Mouse (Mus musculus): ENCODE results near the gene Pla2g1b. TPM values are rescaled to one million over a fixed set of nuclear protein-coding genes. Genes with fewer than 3 reads are reported as not detected.

Gene Pla2g1b
- polyA plus RNA-seq (2014; fragmentation: Nextera tagmentation; extraction: Ambion mirVana): not detected in 2 replicates

DNA sequence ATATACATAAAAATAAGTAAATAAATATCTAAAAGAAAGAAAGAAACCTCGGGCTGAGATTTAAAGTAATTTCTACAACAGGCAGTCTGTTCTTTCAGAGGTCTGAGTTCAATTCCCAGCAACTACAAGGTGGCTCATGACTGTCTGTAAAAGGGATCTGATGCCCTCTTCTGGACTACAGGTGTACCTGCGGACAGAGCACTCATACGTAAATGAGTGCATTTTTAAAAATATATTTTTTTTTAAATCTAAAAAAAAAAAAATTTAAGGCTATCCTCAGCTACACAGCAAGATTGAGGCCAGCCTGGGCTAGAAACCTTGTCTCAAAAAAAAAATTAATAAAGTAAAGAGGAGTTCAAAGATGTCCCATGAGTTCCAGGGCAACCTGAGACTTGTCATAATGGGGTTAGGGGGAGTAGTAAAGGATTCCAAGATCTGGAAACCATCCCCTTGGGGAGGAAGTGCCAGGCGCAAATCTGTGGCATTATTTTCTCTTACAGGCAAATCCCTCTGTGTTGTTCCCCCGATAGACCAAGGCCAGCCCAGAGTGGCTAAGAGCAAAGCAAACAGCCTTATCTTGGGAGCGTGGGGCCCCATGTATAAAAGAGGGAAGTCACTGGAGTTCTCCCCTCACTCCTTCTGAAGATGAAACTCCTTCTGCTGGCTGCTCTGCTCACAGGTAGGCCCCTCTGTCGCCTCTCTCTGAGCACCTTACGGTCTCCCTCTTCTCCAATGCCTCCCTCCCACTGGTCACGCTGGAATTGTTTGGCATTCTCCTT lies at the start of gene Pla2g1b:
Pla2g1b (plus strand) TSS at position 621 of the 779 bp plus-strand sequence.
- DNase-seq (ENCODE audit: low spot score): no peak
- ATAC-seq (ENCODE audit: insufficient read depth, low FRiP score, low TSS enrichment): no peak
- H3K27me3 ChIP-seq (ENCODE audit: control insufficient read depth, insufficient read depth, low read length): no peaks in the 10 kb centered on the region
- no peak within 1 kb of the TSS for H3K27ac ChIP-seq (ENCODE audit: low read depth, low read length)
- H3K4me3 ChIP-seq (ENCODE audit: low read depth, low read length): no peak within 1 kb of the TSS
- H3K9me3 ChIP-seq (ENCODE audit: control insufficient read depth, low read length): no peaks in the 10 kb centered on the region
- no peaks in the 10 kb centered on the region for H3K36me3 ChIP-seq (ENCODE audit: control insufficient read depth, insufficient read depth, low read length)
- no peak within 1 kb of the TSS for H3K4me2 ChIP-seq (ENCODE audit: low read depth)
- H3K4me1 ChIP-seq (ENCODE audit: control insufficient read depth, insufficient read depth, low read length): 0 out of 2 replicates have a peak, but pooled peaks cover under 1% of the 10 kb centered on the region
- H3K9ac ChIP-seq (ENCODE audit: low read length): no peak within 1 kb of the TSS
- 54% methylated on average over 9 of the region's 9 CpGs for WGBS

DNA sequence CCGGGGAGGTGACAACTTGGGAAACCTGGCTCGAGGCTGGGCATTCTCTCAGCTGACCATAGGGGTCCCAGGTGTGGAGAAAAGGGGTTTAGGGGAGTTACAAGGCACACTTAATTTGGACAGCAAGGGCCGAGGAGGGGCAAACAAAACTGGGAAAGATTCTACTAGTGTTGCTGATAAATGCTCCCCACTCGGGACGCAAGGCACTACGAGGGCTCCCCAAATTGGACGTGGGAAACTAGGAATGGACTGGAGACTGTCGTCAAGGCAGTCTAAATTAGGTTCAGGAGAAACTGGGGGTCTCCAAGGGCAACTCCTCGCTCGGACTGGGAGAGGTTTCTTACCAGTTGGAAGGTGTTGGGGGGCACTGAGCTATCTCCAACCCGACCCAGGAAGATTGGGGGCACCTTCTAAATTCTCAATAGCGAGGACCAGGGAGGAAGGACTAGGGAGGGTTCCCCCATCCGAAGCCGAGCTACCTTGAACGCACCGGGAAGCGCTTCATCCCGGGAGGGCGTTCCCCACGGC lies 37.2 kb upstream of the Pla2g1b start:
- peak overlapping the region; percentile 100 for H3K9ac ChIP-seq (ENCODE audit: low read length)
- no peaks in the 10 kb centered on the region for H3K27me3 ChIP-seq (ENCODE audit: control insufficient read depth, insufficient read depth, low read length)
- H3K4me3 ChIP-seq (ENCODE audit: low read depth, low read length): peak overlapping the region; percentile 100
- no peaks in the 10 kb centered on the region for H3K9me3 ChIP-seq (ENCODE audit: control insufficient read depth, low read length)
- peak overlapping the region; percentile 100 for H3K27ac ChIP-seq (ENCODE audit: low read depth, low read length)
- H3K4me1 ChIP-seq (ENCODE audit: control insufficient read depth, insufficient read depth, low read length): peaks cover 28% of the 10 kb centered on the region
- no peaks in the 10 kb centered on the region; the same call in none of the 2 replicates for H3K36me3 ChIP-seq (ENCODE audit: control insufficient read depth, insufficient read depth, low read length)
- WGBS: 1% methylated on average over 20 of the region's 20 CpGs
- H3K4me2 ChIP-seq (ENCODE audit: low read depth): peak overlapping the region; percentile 97
- ATAC-seq (ENCODE audit: insufficient read depth, low FRiP score, low TSS enrichment) (no peak), DNase-seq (ENCODE audit: low spot score) (no peak)

- Histone ChIP-seq H3K4me2 (ENCODE audit: low read depth) (peak within 1 kb of the TSS; percentile 97), H3K9ac (ENCODE audit: low read length) (peak within 1 kb of the TSS; percentile 100), H3K36me3 (ENCODE audit: control insufficient read depth, insufficient read depth, low read length) (no peaks in the 10 kb centered on the region; the same call in none of the 2 replicates), H3K4me1 (ENCODE audit: control insufficient read depth, insufficient read depth, low read length) (peaks cover 35% of the 10 kb centered on the region), H3K27ac (ENCODE audit: low read depth, low read length) (peak within 1 kb of the TSS; percentile 100), H3K9me3 (ENCODE audit: control insufficient read depth, low read length) (no peaks in the 10 kb centered on the region), H3K4me3 (ENCODE audit: low read depth, low read length) (peak within 1 kb of the TSS; percentile 100), H3K27me3 (ENCODE audit: control insufficient read depth, insufficient read depth, low read length) (no peaks in the 10 kb centered on the region)
- peak; percentile 69 for ATAC-seq (ENCODE audit: insufficient read depth, low FRiP score, low TSS enrichment)
- under 1% methylated on average over 31 of the region's 117 CpGs for WGBS
- peak; percentile 80 for DNase-seq (ENCODE audit: low spot score)
These were observed 36.5 kb upstream of the Pla2g1b start, which contains the start of gene Msi1 for GRCm38 (mm10) chr5:115429359-115430186. Msi1 (plus strand) TSS chr5:115429599.

GRCm38 (mm10) chr5:115430187-115430960 lies 35.7 kb upstream of the Pla2g1b start:
- Histone ChIP-seq H3K9ac (ENCODE audit: low read length) (peak overlapping the region; percentile 100), H3K4me1 (ENCODE audit: control insufficient read depth, insufficient read depth, low read length) (peaks cover 43% of the 10 kb centered on the region), H3K4me3 (ENCODE audit: low read depth, low read length) (peak overlapping the region; percentile 100), H3K4me2 (ENCODE audit: low read depth) (peak overlapping the region; percentile 97), H3K9me3 (ENCODE audit: control insufficient read depth, low read length) (no peaks in the 10 kb centered on the region), H3K36me3 (ENCODE audit: control insufficient read depth, insufficient read depth, low read length) (no peaks in the 10 kb centered on the region; the same call in none of the 2 replicates), H3K27me3 (ENCODE audit: control insufficient read depth, insufficient read depth, low read length) (no peaks in the 10 kb centered on the region), H3K27ac (ENCODE audit: low read depth, low read length) (peak overlapping the region; percentile 100)
- ATAC-seq (ENCODE audit: insufficient read depth, low FRiP score, low TSS enrichment): no peak
- WGBS: under 1% methylated on average over 50 of the region's 73 CpGs
- DNase-seq (ENCODE audit: low spot score): peak; percentile 35

DNA sequence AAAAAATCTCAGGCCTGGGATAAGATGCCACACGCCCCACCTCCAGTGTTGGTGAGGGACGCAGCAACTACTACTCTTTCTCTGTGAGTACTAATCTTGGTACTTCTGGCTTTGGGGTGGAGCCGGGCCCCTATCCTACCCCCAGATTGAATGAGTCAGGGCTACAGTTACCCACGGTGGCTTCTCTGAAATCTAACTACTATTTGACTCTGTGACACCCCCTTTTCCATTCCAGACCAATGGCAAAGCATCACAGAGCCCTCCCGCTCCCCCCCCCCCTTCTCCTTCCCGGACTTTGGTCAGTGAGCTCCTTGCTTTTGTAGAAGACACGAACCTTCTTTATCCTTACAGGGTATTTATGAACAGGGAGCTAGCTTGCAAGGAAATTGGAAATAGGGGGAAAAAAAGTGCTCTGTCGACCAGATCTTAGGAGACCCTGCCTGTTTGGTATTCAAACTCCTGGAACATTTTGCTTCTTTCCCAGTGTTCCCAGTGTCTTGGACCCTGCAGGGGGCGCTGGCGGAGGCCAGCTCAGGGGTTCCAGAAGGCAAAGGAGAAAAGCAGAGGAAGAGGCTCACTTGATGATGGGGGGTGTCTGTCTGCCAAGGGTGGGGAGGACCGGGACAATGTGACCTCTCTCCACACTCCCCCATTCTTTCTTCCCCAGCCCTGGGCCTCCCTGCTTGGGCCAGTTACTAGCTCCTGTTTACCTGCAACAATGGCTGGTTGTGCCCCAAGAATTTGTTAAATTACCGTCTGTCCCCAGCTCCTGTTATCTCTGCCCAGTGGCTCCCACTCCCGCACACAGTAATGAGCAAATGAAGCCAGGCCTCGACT lies 34.8 kb upstream of the Pla2g1b start:
- peaks cover 52% of the 10 kb centered on the region for H3K4me1 ChIP-seq (ENCODE audit: control insufficient read depth, insufficient read depth, low read length)
- peak overlapping the region; percentile 97 for H3K4me2 ChIP-seq (ENCODE audit: low read depth)
- DNase-seq (ENCODE audit: low spot score) (peak; percentile 83), ATAC-seq (ENCODE audit: insufficient read depth, low FRiP score, low TSS enrichment) (no peak)
- H3K4me3 ChIP-seq (ENCODE audit: low read depth, low read length): peak overlapping the region; percentile 100
- H3K9ac ChIP-seq (ENCODE audit: low read length): peak overlapping the region; percentile 100
- no peaks in the 10 kb centered on the region for H3K27me3 ChIP-seq (ENCODE audit: control insufficient read depth, insufficient read depth, low read length)
- 5% methylated on average over 13 of the region's 14 CpGs for WGBS
- H3K27ac ChIP-seq (ENCODE audit: low read depth, low read length): peak overlapping the region; percentile 100
- no peaks in the 10 kb centered on the region; the same call in none of the 2 replicates for H3K36me3 ChIP-seq (ENCODE audit: control insufficient read depth, insufficient read depth, low read length)
- H3K9me3 ChIP-seq (ENCODE audit: control insufficient read depth, low read length): no peaks in the 10 kb centered on the region

- no peaks in the 10 kb centered on the region for H3K27me3 ChIP-seq (ENCODE audit: control insufficient read depth, insufficient read depth, low read length)
- no peaks in the 10 kb centered on the region; the same call in none of the 2 replicates for H3K36me3 ChIP-seq (ENCODE audit: control insufficient read depth, insufficient read depth, low read length)
- peak overlapping the region; percentile 100 for H3K9ac ChIP-seq (ENCODE audit: low read length)
- peaks cover 53% of the 10 kb centered on the region for H3K4me1 ChIP-seq (ENCODE audit: control insufficient read depth, insufficient read depth, low read length)
- peak overlapping the region; percentile 100 for H3K27ac ChIP-seq (ENCODE audit: low read depth, low read length)
- ATAC-seq (ENCODE audit: insufficient read depth, low FRiP score, low TSS enrichment) (no peak), DNase-seq (ENCODE audit: low spot score) (no peak)
- no peaks in the 10 kb centered on the region for H3K9me3 ChIP-seq (ENCODE audit: control insufficient read depth, low read length)
- WGBS: 15% methylated on average over 7 of the region's 7 CpGs
- H3K4me3 ChIP-seq (ENCODE audit: low read depth, low read length): peak overlapping the region; percentile 100
- peak overlapping the region; percentile 97 for H3K4me2 ChIP-seq (ENCODE audit: low read depth)
These were observed 34.2 kb upstream of the Pla2g1b start for GRCm38 (mm10) chr5:115431898-115432259.

DNA sequence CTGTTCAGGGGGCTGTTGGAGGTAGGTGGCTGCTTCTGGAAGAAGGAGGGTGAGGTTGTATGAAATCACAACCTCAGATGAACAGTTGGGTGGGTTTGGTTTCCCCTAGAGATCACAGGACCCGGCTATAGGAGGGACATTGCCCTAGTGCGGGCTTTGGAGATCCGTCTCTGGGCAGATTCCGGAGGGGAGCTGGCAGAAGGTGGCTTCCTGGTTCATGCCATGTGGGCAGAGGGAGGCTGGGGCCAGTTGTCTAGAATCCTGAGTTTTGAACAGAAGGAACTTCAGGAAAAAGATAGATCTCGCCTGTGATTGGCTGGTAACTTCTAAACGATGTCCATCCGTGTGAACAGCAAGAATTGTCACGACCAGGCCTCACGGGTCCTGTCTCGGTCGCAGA lies 33.7 kb upstream of the Pla2g1b start:
- Histone ChIP-seq H3K4me3 (ENCODE audit: low read depth, low read length) (peak overlapping the region; percentile 100), H3K9me3 (ENCODE audit: control insufficient read depth, low read length) (no peaks in the 10 kb centered on the region), H3K27me3 (ENCODE audit: control insufficient read depth, insufficient read depth, low read length) (no peaks in the 10 kb centered on the region), H3K27ac (ENCODE audit: low read depth, low read length) (peak overlapping the region; percentile 100), H3K36me3 (ENCODE audit: control insufficient read depth, insufficient read depth, low read length) (no peaks in the 10 kb centered on the region; the same call in none of the 2 replicates), H3K4me1 (ENCODE audit: control insufficient read depth, insufficient read depth, low read length) (peaks cover 58% of the 10 kb centered on the region), H3K4me2 (ENCODE audit: low read depth) (peak overlapping the region; percentile 97), H3K9ac (ENCODE audit: low read length) (peak overlapping the region; percentile 100)
- ATAC-seq (ENCODE audit: insufficient read depth, low FRiP score, low TSS enrichment): no peak
- 67% methylated on average over 11 of the region's 11 CpGs for WGBS
- DNase-seq (ENCODE audit: low spot score): no peak

Measured in neural tube, embryonic 11.5 days (tissue).